Mouse (Mus musculus): ENCODE measurements around the gene Vwa3b.
"Not testable (repeated sequence)": the region's sequence is repeated elsewhere in the genome, so short reads cannot be mapped to it uniquely, and the experiment has no call there.

Vwa3b gene

GRCm38 (mm10) chr1:37025962-37026686, at the start of gene Vwa3b:
Vwa3b (plus strand) TSS chr1:37026596.
- no peak for DNase-seq (ENCODE audit: low spot score in 2 of 2)

GRCm38 (mm10) chr1:36976770-36977169, 49.6 kb upstream of the Vwa3b start:
- DNase-seq (ENCODE audit: low spot score in 2 of 2), result no peak

- no peak for DNase-seq (ENCODE audit: low spot score in 2 of 2)
These were observed 44.0 kb upstream of the Vwa3b start for GRCm38 (mm10) chr1:36982191-36982961.

- DNase-seq (ENCODE audit: low spot score in 2 of 2), result no peak
These were observed 42.6 kb upstream of the Vwa3b start for GRCm38 (mm10) chr1:36983754-36984153.

- DNase-seq (ENCODE audit: low spot score in 2 of 2), result no peak
These were observed 42.0 kb upstream of the Vwa3b start for GRCm38 (mm10) chr1:36984406-36984805.

- DNase-seq (ENCODE audit: low spot score in 2 of 2), result no peak
These were observed 40.5 kb upstream of the Vwa3b start for GRCm38 (mm10) chr1:36985896-36986295.

- no peak for DNase-seq (ENCODE audit: low spot score in 2 of 2)
These were observed 39.8 kb upstream of the Vwa3b start for GRCm38 (mm10) chr1:36986396-36987160.

- DNase-seq (ENCODE audit: low spot score in 2 of 2), result no peak
These were observed 38.9 kb upstream of the Vwa3b start for GRCm38 (mm10) chr1:36987172-36988148.

- no peak for DNase-seq (ENCODE audit: low spot score in 2 of 2)
These were observed 38.2 kb upstream of the Vwa3b start for GRCm38 (mm10) chr1:36988161-36988560.

GRCm38 (mm10) chr1:36988561-36988960, 37.8 kb upstream of the Vwa3b start:
- no peak for DNase-seq (ENCODE audit: low spot score in 2 of 2)

- no peak for DNase-seq (ENCODE audit: low spot score in 2 of 2)
These were observed 32.1 kb upstream of the Vwa3b start for GRCm38 (mm10) chr1:36994296-36994695.

GRCm38 (mm10) chr1:36995760-36996159, 30.6 kb upstream of the Vwa3b start:
- no peak for DNase-seq (ENCODE audit: low spot score in 2 of 2)

- no peak for DNase-seq (ENCODE audit: low spot score in 2 of 2)
These were observed 29.7 kb upstream of the Vwa3b start for GRCm38 (mm10) chr1:36996561-36997213.

- DNase-seq (ENCODE audit: low spot score in 2 of 2), result no peak
These were observed 26.1 kb upstream of the Vwa3b start for GRCm38 (mm10) chr1:37000307-37000706.

- no peak for DNase-seq (ENCODE audit: low spot score in 2 of 2)
These were observed 24.6 kb upstream of the Vwa3b start for GRCm38 (mm10) chr1:37001636-37002315.

- no peak for DNase-seq (ENCODE audit: low spot score in 2 of 2)
These were observed 23.9 kb upstream of the Vwa3b start for GRCm38 (mm10) chr1:37002316-37003008.

- DNase-seq (ENCODE audit: low spot score in 2 of 2), result no peak
These were observed 21.9 kb upstream of the Vwa3b start for GRCm38 (mm10) chr1:37004533-37004932.

GRCm38 (mm10) chr1:37005036-37005435, 21.4 kb upstream of the Vwa3b start:
- no peak for DNase-seq (ENCODE audit: low spot score in 2 of 2)

- DNase-seq (ENCODE audit: low spot score in 2 of 2), result not testable (repeated sequence)
These were observed 19.9 kb upstream of the Vwa3b start for GRCm38 (mm10) chr1:37006529-37006928.

Measured in frontal cortex, postnatal 14 days (tissue).